Mouse (Mus musculus) testis, adult 2 months (tissue): ENCODE measurements around the gene Cdc16. TPM values are rescaled to one million over a fixed set of nuclear protein-coding genes. Genes with fewer than 3 reads are reported as not detected.
A peak's percentile ranks its signal among the peaks of the same experiment; 100 is the strongest.
"Not testable (repeated sequence)": the region's sequence is repeated elsewhere in the genome, so short reads cannot be mapped to it uniquely, and the experiment has no call there.

Experiments used
- H3K27ac ChIP-seq: fragments of 200-500 bp; 2 replicates; pipeline ENCODE4 v1.5.1; 2012; ENCODE audit warnings: low read depth, low read length; ENCODE audit not compliant: control insufficient read depth, insufficient read depth
- H3K27me3 ChIP-seq: fragments of 200-500 bp; 2 replicates; pipeline ENCODE4 v1.6.1; 2012; ENCODE audit warnings: mild to moderate bottlenecking, low read length, moderate library complexity; ENCODE audit not compliant: control insufficient read depth, insufficient read depth
- H3K36me3 ChIP-seq: fragments of 200-500 bp; 2 replicates; pipeline ENCODE4 v1.6.1; 2012; ENCODE audit warnings: mild to moderate bottlenecking, low read length; ENCODE audit not compliant: control insufficient read depth, insufficient read depth
- H3K4me1 ChIP-seq: fragments of 200-500 bp; 2 replicates; pipeline ENCODE4 v1.6.1; 2012; ENCODE audit warnings: low read length; ENCODE audit not compliant: control insufficient read depth, insufficient read depth
- H3K4me3 ChIP-seq: fragments of 200-500 bp; 2 replicates; pipeline ENCODE4 v1.5.1; 2012; ENCODE audit warnings: low read depth, mild to moderate bottlenecking, low read length, moderate library complexity, mixed read lengths; ENCODE audit not compliant: control insufficient read depth
- CTCF ChIP-seq: fragments of 200-500 bp; IDR thresholded peaks from 2 replicates; pipeline ENCODE4 v1.5.1; 2012; ENCODE audit warnings: low read depth, mild to moderate bottlenecking, inconsistent platforms, low read length, moderate library complexity; ENCODE audit not compliant: control insufficient read depth, insufficient read depth, insufficient replicate concordance
- POLR2A ChIP-seq: fragments of 200-500 bp; IDR thresholded peaks from 2 replicates; pipeline ENCODE4 v1.6.1; 2012; ENCODE audit warnings: low read depth, mild to moderate bottlenecking, inconsistent platforms, low read length, moderate library complexity; ENCODE audit not compliant: control insufficient read depth
- polyA plus RNA-seq: library from polyadenylated mRNA; depleted of rRNA; stranded (reverse); fragments of >200 nt; gene quantifications from 2 replicates; pipeline ENCODE4 v1.2.3, GENCODE M21; 2012; rRNA removed

Gene Cdc16
- polyA plus RNA-seq = 23.1 and 26.7 TPM in 2 replicates

DNA sequence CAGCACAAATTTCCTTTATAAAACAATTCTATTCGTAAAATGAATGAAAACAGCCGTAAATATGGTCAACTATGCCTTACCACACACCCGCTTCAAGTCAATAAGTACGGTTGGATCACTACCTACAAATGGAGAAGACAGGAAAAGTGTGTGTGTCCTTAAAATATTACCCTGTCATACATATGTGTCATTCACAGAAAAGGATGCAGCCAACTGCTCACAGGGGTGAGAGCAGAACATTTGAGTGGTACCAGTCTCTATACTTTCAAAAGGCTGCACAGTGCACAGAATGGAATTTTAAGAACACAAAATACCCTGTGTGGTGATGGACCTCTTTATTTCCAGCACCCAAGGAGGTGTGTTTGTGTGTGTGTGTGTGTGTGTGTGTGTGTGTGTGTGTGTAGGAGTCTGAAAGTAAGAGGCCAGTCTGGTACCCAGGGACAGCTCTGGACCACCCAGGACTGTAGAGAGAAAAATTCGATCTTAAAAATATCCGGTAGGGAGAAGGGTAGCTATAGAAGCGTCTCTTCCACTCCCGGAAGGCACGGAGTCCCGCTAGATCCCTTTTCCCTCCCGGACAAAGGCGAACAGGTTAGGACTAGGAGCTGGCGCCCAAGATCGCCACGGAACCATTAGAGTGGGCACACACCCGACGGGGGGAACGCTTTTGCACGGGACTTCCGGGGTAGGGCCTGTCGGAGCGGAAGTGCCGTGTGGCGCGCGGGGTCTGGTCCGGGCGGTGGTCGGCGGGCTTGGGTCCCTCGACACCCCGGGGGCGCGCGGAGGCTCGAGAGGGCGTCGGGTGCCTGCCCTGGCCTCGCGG lies at the start of gene Cdc16:
Gene Cdc16 (plus strand): TSS at position 695 of the 823 bp plus-strand sequence.
- H3K27me3 ChIP-seq = no peaks in the 10 kb centered on the region
- peak within 1 kb of the TSS; percentile 79 for H3K27ac ChIP-seq
- TF ChIP-seq CTCF = no peak
- TF ChIP-seq POLR2A = peak; percentile 73
- H3K4me1 ChIP-seq = peaks cover 3% of the 10 kb centered on the region; the same call in 1 of the 2 replicates
- no peaks in the 10 kb centered on the region for H3K36me3 ChIP-seq
- H3K4me3 ChIP-seq = peak within 1 kb of the TSS; percentile 96

DNA sequence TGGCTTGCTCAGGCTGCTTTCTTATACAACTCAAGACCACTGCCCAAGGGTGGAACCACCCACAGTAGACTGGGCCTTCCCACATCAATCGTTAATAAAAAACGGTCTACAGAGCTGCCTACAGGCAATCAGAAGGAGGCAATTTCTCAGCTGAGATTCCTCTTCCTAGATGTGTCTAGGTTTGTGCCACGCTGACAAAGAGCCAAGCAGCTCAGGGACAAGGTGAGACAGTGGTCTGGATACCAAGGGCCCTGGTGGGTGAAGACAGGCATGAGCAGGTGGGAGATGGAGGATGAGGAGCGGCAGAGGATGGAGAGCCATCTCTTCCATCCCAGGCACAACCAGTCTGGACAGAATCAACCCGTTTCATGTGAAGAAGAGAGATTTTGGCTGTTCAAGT lies 49.0 kb upstream of the Cdc16 start:
- TF ChIP-seq POLR2A (no peak), CTCF (no peak)
- Histone ChIP-seq H3K36me3 (no peaks in the 10 kb centered on the region), H3K27ac (peak overlapping the region; percentile 59)

DNA sequence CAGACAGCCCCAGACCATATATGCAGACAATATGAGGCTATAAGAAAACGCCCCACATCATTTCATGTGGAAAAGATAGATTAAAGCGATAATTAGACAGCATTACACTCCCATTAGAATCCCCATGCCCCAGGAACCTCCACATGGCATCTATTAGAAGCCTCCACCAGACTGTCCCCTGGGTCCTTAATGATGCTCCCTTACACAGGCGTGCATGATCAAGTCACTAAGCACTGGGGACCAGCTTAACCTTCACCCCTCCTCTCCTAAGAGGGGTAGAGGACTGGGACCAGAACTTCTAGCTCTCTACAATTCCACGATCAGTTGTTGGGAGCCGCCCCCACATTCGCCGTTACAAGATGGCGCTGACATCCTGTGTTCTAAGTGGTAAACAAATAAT lies 38.5 kb upstream of the Cdc16 start:
- TF ChIP-seq POLR2A = no peak
- TF ChIP-seq CTCF = no peak

More for the DNA sequence above, 49.0 kb upstream of the Cdc16 start:
- H3K27me3 ChIP-seq = no peaks in the 10 kb centered on the region
- H3K4me3 ChIP-seq = peak overlapping the region; percentile 52
- H3K4me1 ChIP-seq = peaks cover 15% of the 10 kb centered on the region

DNA sequence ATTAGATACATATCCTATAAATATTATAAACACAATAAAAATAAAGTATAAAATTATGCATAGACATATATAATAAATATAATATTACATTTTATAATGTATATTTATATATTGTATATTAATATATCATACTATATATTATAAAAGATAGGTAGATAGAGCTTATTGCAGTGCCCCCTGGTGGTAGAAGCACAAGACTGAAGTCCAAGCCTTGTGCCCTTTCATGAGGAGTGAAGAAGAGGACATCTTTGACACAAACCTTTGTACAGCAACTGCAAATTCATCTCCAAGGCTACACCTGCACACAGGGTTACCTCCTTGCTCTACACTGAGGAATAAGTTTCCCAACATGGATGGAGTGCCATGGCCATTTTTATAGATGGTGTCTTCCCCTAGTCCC lies 31.8 kb upstream of the Cdc16 start:
- TF ChIP-seq CTCF = no peak
- TF ChIP-seq POLR2A = no peak
- Histone ChIP-seq H3K4me3 (no peak overlapping the region), H3K4me1 (no peaks in the 10 kb centered on the region), H3K36me3 (no peaks in the 10 kb centered on the region), H3K27ac (no peak overlapping the region), H3K27me3 (no peaks in the 10 kb centered on the region)

More for the DNA sequence above, 38.5 kb upstream of the Cdc16 start:
- Histone ChIP-seq H3K4me3 (no peak overlapping the region), H3K4me1 (no peaks in the 10 kb centered on the region), H3K36me3 (no peaks in the 10 kb centered on the region), H3K27ac (no peak overlapping the region), H3K27me3 (no peaks in the 10 kb centered on the region)

DNA sequence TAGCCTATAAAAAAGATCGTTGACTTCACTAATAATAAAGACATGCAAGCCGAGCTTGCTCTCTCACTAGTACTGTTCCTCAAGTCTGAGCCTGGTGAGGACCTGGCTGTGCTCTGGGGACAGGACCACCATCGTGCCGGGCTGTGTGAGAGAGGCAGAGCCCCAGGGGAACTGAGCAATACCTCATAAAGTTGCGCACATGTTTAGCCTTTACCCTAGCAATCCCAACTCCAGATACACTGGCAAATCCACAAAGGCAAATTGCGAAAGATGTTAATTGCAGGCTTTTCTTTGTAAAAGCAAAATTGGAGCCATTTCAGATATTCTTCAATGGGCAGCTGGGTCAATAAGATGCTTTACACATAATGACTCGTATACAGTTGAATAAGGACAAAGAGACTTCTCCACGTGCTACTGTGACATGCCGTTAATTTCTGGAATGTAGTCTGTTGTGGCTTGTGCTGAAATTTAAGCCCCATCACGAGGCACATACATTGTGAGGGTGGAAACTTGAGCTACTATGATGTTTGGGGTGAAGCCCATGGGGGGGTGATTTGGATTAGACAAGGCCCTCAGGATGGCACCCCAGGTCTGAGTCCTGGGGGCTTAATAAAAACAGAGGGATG lies 29.9 kb upstream of the Cdc16 start:
- H3K36me3 ChIP-seq = no peaks in the 10 kb centered on the region
- no peaks in the 10 kb centered on the region for H3K27me3 ChIP-seq
- H3K4me1 ChIP-seq = no peaks in the 10 kb centered on the region
- no peak overlapping the region for H3K4me3 ChIP-seq
- TF ChIP-seq CTCF = no peak
- TF ChIP-seq POLR2A = no peak
- H3K27ac ChIP-seq = no peak overlapping the region

GRCm38 (mm10) chr8:13740323-13740770 lies 17.1 kb upstream of the Cdc16 start:
- Histone ChIP-seq H3K27me3 (no peaks in the 10 kb centered on the region), H3K4me3 (no peak overlapping the region), H3K4me1 (no peaks in the 10 kb centered on the region), H3K36me3 (no peaks in the 10 kb centered on the region), H3K27ac (no peak overlapping the region)
- TF ChIP-seq POLR2A = no peak
- TF ChIP-seq CTCF = no peak

DNA sequence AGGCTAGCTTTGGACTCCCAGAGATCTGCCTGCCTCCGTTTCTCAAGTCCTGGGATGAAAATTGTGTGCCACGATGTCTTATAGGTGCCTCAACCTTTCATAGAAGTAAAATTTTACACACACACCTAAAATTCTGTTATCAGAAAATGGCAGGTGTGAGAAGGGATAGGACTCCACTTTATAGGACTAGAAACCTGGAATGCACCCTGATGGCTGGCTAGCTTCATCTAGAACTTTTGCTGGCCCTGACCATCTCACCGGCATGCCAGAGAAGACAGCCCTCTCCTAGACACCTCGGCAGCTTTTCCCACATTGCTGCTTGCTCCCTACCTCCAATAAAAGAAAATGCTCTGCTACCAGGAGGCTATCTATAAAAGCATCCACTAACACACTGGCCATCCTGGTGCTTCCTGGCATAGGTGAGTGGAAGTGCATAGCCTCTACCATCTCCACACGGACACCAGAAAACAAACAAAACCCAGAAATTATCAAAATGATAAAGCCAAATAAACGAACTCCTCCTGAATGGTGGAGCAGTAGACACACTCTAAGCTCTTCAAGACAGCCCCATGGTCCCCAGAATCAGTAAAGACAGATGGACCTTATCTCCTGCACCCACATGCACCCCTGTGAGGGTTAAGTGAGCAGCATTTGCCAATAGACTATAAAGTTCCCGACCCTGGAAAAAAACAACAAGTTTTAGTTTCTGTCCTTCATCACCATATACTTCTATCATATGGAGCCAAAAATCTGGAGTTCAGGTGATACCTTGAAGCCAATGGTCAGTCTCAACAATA lies 16.5 kb upstream of the Cdc16 start:
- no peak for TF ChIP-seq POLR2A

DNA sequence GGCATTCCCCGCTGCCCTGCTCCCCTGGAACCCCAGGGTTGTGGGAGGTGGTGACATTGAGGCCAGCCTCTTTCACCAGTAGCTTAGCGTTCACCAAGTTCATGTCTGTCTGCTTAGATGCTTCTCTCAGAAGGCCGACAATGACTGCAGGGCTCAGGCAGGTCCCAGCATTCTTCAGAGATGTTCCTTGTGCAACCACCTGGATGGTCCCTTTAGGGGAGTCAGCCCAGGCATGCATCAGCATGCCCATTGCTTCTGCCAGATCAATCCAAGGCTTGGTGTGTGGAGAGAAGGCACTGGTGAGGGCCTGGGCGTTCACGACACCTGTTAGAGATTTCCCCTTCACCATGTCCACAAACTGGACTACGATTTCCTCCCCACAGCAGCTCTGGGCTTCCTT lies 11.3 kb upstream of the Cdc16 start:
- H3K4me1 ChIP-seq, H3K27me3 ChIP-seq, H3K27ac ChIP-seq, H3K36me3 ChIP-seq, H3K4me3 ChIP-seq: not testable (repeated sequence)

More for the DNA sequence above, 16.5 kb upstream of the Cdc16 start:
- H3K27ac ChIP-seq = no peak overlapping the region
- no peak overlapping the region for H3K4me3 ChIP-seq
- no peaks in the 10 kb centered on the region for H3K4me1 ChIP-seq
- H3K36me3 ChIP-seq = no peaks in the 10 kb centered on the region
- H3K27me3 ChIP-seq = no peaks in the 10 kb centered on the region
